Mouse (Mus musculus): ENCODE results near the gene Spats2l. TPM values are rescaled to one million over a fixed set of nuclear protein-coding genes. Genes with fewer than 3 reads are reported as not detected.

Gene Spats2l
- total RNA-seq, 2 experiments from 2014 or later = 12.5 to 16.2 TPM

DNA sequence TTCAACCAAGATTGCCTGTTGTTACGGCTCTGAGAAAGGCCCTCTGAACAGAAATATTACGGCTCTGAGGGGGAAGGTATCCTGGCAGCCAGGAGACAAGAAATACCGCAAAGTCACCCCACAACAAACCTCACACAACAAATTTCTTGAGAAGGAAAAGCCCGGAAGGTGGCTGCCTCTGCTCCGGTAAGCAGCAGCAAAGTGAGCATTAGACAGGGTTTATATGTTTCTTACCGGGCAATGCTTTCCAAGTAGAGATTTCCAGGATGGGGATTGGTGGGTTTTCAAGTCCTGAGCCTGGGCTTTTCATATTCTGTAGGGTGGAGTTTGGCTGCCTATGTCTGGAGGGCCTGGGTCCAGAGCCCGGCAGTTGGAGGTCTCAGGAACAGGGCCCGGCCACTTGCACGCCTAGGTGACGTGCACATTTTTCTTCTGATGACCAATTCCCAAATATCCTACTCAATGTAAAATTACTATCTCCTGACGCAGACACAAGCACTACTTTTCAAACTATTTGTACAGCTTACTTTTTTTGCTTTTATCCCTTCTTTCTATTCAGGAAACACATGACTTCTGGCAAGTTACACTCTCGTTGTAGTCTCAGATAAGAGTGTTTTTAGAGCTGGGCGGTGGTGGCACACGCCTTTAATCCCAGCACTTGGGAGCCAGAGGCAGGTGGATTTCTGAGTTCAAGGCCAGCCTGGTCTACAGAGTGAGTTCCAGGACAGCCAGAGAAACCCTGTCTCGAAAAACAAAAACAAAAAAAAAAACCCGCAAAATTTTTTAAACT is 179.8 kb downstream of the Spats2l start:
- intact Hi-C loops (cut with DNase I) = no loop called here
- DNase-seq = no peak

- no peak for DNase-seq
- intact Hi-C loops (cut with DNase I) = no loop called here
Observed at GRCm38 (mm10) chr1:57954376-57954765, 180.4 kb downstream of the Spats2l start.

DNA sequence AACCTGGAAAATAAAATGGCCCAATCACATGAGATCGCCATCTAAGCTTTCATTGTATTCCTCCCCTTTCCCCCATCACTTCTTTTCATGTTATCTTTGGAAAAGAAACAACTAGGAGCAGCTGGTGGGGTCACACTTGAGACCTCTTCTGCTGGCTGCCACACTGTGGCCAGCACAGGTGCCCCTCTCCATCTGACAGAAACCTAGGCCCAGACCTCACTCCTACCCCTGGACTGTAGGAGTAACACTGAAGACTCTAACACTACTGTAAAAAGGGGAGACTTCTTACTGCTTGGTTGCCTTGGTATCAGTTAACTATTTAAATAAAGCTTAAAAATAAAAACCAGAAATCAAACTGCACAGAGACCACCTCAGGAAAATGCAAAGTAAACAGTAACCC is 181.8 kb downstream of the Spats2l start:
- intact Hi-C loops (cut with DNase I) = no loop called here
- no peak for DNase-seq

DNA sequence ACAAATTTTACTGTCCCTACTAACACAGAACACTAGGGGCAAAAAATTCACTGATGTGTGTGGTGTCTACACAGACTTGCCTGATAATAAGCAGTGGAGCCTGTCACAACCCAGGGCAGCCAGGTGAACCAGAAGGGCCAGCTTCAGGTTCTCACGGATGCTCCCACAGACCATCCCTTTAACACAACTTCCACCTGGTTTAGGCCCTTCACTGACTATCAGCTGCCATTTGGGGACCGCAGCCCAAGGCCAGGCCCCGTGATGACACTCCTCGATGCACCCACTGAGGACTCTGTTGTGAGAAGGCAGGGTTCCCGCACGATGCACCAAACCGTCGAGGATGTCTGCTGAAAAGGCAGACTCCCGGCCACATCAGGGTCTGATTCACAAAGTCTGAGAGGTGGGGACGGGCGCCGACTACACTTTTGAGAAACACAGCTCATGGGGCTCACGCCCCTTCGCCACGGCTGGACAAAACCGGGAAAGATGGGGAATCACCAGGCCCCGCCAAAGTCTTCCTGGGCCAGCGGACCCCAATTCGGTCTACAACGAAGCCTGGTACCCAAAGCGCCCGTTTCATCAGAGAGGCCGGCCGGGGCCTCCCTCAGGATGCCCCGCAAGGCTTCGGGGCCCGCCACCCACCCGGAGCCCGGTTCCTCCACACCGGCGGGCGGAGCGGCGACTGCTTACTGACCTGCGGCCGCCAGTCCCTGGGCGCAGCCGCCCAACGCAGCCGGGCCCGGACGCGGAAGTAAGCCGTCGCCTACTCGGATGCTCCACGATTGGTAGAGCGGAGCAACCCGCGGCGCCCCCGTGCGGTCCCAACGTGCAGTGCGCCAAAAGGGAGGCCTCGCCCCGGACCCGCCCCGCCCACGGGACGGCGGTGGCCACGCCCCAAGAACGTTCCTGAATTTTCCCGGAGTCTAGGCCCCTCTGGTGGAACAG is 195.6 kb downstream of the Spats2l start:
- DNase-seq = peak; percentile 98 to 99
- intact Hi-C loops (cut with DNase I) = loop anchor here (5.0 kb wide), 1 partner anchor 542 kb away; no protein-coding TSS in a partner anchor

DNA sequence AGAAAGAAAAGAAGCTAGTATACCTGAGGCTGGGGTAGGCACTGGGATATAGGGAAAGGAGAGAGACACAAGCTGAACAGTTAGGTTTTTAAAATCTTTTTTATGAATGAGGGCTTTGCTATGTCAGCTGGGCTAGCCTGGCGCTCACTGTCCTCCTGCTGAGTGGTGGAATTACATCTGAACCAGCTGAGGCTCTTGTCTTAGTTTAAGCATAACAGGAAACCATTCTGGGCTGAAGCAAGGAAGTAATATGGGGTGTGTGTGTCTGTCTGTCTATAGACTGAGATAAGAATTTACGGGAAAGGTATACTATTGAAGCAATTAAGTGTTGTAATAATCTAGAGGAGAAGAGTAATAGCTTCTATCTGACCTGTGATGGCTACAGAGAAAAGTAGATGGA is 197.6 kb downstream of the Spats2l start:
- intact Hi-C loops (cut with DNase I) = loop anchor here (5.0 kb wide), 1 partner anchor 544 kb away; no protein-coding TSS in a partner anchor

GRCm38 (mm10) chr1:57976860-57977259 is 202.9 kb downstream of the Spats2l start:
- no peak for DNase-seq
- intact Hi-C loops (cut with DNase I) = no loop called here

More for the DNA sequence above, 197.6 kb downstream of the Spats2l start:
- no peak for DNase-seq

GRCm38 (mm10) chr1:57989052-57989600 is 215.2 kb downstream of the Spats2l start:
- peak; percentile 3 to 21 for DNase-seq
- intact Hi-C loops (cut with DNase I) = no loop called here

- intact Hi-C loops (cut with DNase I) = no loop called here
- DNase-seq = no peak
Observed at GRCm38 (mm10) chr1:57991277-57991676, 217.3 kb downstream of the Spats2l start.

GRCm38 (mm10) chr1:57995432-57996132 is 221.6 kb downstream of the Spats2l start, which contains the start of gene Sgo2a:
Gene Sgo2a (plus strand): TSS chr1:57995971.
- intact Hi-C loops (cut with DNase I) = no loop called here
- peak; percentile 91 to 96 for DNase-seq

DNA sequence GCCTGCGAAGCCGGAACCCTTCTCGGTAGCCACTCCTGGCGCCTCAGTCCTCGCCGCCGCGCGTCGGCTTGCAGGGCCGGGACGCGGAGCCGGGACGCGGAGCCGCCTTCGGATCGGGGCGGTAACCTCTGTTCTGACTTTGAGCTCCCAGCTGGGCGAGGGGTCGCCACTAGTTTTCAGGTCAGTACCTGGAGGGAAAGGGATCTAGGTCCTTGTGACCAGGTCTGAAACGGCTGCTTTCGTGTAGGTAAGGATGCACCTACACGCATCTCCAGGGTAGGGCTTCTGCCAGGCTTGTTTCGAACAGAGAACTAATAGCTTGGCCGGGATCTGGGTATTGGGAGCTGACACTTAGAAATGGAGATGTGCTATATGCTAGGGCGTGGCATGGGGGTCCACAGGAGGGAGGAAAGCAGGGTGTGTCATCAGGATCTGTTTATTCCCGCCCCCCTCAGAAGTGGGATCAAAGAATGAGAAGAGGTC is 222.2 kb downstream of the Spats2l start:
- DNase-seq = no peak
- intact Hi-C loops (cut with DNase I) = no loop called here

Other genes with a start within 250 kb of the Spats2l start
- gene Sgo2a, start 221.8 kb downstream of the Spats2l start, total RNA-seq (2021) = 1 to 10 TPM; 3.5 to 4.5 TPM
- 1 to 10 TPM; 6.4 to 7.2 TPM for gene Kctd18, start 244.8 kb downstream of the Spats2l start, total RNA-seq (2021)